Mouse (Mus musculus) thymus, postnatal 25 days (tissue): ENCODE results near the gene Chrm1.

Source experiments
- DNase-seq: peaks from one replicate; pipeline ENCODE4 v3.0.0; 2022

The Chrm1 gene

DNA sequence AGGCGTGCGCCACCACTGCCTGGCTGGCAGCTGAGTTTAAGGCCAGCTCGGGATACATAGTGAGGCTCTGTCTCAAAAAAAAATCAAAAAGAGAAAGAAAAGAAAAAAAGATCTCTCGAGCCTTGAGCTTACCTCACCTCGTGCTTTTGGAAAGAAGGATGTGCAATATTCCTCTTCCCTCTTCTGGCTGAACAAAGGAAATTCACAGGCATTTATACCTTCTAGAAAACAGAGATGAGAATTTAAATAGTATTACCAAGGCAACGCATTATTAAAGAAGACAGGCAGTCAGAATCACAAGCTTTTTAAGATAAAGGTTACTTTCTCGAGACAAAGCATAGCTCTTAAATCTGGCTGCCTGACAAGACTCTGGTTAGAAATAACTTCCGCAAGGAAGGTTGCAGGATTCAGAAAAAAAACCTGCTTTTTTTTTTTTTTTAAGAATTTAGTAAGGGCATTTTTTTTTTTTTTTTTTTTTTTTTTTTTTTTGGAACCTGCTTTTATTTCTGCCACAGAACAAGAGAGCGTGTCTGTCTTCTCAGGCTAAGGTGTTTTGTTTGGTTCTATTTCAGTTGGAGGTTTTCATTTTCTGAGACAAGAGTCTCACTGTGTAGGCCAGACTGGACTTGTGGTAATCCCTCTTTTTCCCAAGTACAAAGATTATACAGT, 28.4 kb downstream of the Chrm1 start:
- DNase-seq, result no peak

- no peak for DNase-seq
These were observed 29.2 kb downstream of the Chrm1 start for GRCm38 (mm10) chr19:8692740-8693139.

GRCm38 (mm10) chr19:8695330-8695729, 31.7 kb downstream of the Chrm1 start:
- DNase-seq, result peak; percentile 75

GRCm38 (mm10) chr19:8699652-8700051, 36.1 kb downstream of the Chrm1 start:
- DNase-seq, result no peak

DNA sequence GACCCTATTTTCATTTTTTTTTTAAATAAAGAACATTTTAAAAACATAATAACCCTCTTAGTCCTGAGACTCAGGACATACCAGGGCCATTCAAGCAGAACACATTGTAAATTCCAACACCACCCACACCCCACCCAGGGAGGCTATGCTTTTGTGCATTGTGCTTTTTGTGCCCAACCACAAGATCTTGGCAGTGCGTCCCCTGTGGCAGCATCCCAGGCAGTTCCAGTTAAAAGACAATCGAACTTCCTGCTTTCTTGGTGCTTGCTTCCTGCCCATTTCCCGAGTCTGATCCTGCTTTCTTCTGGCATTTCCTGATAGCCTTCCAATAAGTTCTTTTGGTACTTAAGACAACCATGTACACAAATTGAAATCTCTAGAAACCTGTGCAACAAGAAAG, 38.9 kb downstream of the Chrm1 start:
- DNase-seq, result no peak

DNA sequence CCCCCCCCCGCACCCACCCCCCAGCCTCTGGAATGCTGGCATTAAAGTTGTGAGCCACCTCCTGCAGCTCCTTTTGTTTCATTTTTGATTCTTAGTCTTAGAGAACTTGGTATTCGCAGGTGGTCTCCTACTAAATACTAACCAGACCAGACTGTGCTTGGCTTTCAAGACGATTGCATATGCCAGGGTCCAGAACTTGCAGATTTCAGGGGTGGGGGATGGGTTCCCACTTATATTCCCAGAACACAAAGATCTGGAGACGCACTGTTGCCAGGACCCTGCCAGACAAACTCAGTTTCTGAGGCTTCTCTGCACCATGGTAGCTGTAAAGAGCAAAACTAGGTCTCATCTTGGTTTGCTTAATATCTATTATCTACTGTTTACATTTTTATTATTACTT, 40.0 kb downstream of the Chrm1 start:
- no peak for DNase-seq

GRCm38 (mm10) chr19:8705026-8705708, 41.6 kb downstream of the Chrm1 start:
- DNase-seq, result no peak

GRCm38 (mm10) chr19:8706132-8706667, 42.6 kb downstream of the Chrm1 start:
- no peak for DNase-seq

DNA sequence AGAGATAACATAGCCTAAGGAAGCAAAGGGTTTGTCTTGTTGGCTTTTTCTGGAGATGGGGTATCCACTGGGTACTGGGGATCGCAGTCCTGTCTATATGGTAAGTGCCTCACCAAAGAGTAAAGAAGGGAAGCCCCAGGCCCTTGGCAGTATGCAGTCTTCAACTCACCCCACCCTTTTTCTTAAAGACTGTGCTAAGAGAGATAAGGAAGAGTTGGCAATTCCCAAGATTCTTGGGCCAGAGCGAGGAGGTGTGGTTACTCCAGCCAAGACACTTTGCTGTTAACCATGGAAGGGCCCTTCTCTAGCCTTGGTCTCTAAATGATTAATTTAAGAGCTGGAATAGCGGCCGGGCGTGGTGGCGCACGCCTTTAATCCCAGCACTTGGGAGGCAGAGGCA, 43.3 kb downstream of the Chrm1 start:
- DNase-seq, result no peak

DNA sequence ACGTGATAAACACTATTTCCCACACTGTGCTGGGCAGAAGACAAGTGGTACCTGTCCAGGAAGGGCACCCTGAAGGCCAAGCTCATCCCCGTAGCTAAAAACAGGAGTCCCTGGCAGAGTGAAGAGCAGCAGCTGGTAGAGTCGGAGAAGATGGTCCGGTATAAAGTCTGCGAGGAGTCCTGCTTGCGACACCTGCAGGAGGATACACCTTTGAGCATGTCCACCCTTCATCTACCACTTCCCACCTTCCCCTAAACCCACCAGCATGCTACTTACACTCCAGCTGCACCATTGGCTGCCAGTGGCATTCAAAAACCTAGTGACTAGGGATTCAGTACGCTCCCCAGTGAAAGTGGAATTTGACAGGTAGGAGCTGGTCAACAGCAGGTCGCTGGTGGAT, 45.4 kb downstream of the Chrm1 start:
- DNase-seq, result no peak

- DNase-seq, result no peak
These were observed 46.5 kb downstream of the Chrm1 start for GRCm38 (mm10) chr19:8710057-8710456.

- DNase-seq, result no peak
These were observed 47.9 kb downstream of the Chrm1 start for GRCm38 (mm10) chr19:8711506-8711905.

DNA sequence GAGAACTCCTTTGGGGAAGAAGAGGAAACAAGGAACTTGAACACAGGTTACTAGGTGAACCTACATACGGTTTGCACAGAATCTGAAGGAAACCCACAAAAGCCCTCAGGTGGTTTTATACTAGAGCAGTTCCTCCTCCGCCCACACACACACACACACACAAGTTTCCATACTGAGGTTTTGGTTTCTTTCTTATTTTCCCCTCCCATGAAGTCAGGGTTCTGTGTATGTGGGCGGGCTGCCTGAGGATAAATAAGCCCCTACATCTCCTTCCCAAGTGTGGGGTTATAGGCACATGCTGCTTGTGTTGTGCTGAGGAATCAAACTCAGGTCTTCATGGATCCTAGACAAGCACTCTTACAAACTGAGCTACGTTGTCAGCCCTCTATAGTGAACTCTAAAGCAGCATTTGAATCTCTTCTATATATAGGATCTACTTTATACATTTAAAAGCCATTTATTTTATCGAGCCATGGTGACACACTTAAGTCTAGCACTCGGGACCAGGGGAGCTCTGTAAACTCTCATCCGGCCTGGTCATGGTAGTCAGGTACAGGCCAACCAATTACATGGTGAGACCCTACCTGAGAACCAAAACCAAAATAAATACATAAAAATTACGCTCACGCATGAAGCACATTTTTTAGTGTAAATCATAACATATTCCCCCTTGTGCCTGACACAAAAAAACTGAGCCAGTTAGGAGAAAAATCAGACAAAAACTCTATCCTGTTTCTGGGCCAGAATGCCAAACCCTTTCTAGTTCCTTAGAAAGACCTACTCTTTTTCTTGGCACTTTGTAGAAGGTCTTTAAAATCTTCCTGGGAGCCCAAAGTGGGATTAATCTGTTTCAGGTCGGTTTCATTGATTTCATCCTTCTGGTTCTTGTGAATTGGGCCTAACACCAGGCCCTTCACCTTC, 48.6 kb downstream of the Chrm1 start:
- peak; percentile 62 for DNase-seq

- peak; percentile 72 for DNase-seq
These were observed 49.3 kb downstream of the Chrm1 start for GRCm38 (mm10) chr19:8712870-8713305.

GRCm38 (mm10) chr19:8713306-8713996, 49.9 kb downstream of the Chrm1 start:
- DNase-seq, result peak; percentile 97

GRCm38 (mm10) chr19:8713997-8714652, 50.5 kb downstream of the Chrm1 start:
- DNase-seq, result no peak

DNA sequence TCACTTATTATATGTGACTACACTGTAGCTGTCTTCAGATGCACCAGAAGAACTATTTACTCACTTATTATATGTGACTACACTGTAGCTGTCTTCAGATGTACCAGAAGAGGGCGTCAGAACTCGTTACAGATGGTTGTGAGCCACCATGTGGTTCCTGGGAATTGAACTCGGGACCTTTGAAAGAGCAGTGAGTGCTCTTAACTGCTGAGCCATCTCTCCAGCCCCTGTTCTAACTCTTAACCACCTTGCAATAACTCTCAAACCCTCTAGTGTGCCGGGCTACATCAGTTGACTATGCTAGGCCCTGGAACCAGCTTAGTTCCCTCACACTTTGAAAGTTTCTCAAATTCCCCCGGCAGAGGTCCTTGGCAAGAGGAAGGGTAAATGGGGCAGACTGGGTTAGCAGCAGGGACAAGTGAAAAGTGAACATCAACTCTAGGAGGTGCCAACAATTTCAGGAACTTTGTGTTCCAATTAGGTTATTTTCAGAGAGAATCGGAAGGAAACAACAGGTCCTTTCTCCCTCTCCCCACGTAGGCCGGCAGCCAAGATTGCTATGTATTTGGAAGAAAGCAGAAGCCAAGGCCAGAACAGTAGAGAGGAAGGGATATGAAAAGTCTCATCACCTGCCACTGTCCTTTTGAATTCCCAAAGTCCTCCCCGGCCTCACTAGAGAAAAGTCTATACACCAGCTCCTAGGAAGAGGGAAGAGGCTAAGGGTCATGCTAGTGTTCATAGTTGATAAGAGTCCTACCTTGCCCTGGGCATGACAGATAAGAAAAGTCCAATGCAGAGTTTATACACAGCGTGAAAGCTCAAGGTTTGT, 51.3 kb downstream of the Chrm1 start:
- no peak for DNase-seq

DNA sequence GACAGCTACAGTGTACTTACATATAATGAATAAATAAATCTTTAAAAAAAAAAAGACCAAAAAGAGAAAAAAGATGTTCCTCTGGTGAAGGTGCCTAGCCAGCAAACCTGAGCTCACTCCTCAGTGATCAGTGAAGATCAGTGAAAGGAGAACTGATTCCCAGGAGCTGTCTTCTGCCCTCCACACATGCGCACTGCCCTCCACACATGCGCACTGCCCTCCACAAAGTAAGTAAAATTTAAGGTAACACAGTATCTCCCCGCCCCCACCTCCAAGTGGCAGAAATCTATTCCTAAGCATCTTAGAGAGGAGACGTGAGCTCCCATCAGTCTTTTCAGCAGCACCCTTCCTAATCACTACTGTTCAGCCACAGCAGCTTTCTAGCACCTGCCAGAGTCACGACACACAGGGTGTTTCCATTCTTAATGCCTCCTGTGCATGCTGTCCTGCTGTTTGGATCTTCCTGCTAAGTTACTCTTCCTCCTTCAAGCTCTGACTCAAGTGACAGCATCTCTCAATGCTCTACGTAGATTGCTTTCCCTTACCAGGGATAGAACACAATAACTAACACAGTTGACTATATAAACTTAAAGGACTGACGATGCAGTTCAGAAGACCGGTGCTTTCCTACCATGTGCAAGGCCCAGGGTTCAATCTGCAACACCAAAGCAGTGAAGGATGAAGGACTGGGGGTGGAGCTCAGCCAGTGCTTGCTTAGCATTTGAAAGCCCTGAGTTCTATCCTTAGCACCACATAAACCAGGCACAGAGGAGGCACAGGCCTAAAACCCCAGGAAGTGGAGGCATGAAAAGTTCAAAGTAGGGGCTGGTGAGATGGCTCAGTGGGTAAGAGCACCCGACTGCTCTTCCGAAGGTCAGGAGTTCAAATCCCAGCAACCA, 52.5 kb downstream of the Chrm1 start:
- no peak for DNase-seq

GRCm38 (mm10) chr19:8716767-8717475, 53.3 kb downstream of the Chrm1 start:
- DNase-seq, result no peak
